Mouse (Mus musculus): Measurements from ENCODE around the gene Gsta3. TPM values are rescaled to one million over a fixed set of nuclear protein-coding genes. Genes with fewer than 3 reads are reported as not detected.
"Not testable (repeated sequence)": the region's sequence is repeated elsewhere in the genome, so short reads cannot be mapped to it uniquely, and the experiment has no call there.

Gene Gsta3
- polyA plus RNA-seq, 1 experiment, result 11.5 TPM

GRCm38 (mm10) chr1:21248560-21249390 is 8.4 kb downstream of the Gsta3 start:
- 64% methylated on average over 9 of the region's 9 CpGs for WGBS

GRCm38 (mm10) chr1:21251661-21252060 is 11.3 kb downstream of the Gsta3 start:
- Histone ChIP-seq H3K4me1 (ENCODE audit: control insufficient read depth, insufficient read depth, low read length) (no peaks in the 10 kb centered on the region), H3K4me3 (replicated peaks; ENCODE audit: control insufficient read depth, low read depth, low read length) (no peak overlapping the region), H3K27ac (ENCODE audit: control insufficient read depth, insufficient read depth, low read depth, low read length, poor library complexity) (no peak overlapping the region)
- 83% methylated on average over 6 of the region's 6 CpGs for WGBS
- TF ChIP-seq CTCF (IDR thresholded peaks at IDR 0.05; ENCODE audit: control insufficient read depth, insufficient read depth, low read length) (no peak), POLR2A (IDR thresholded peaks at IDR 0.05; ENCODE audit: borderline replicate concordance, control insufficient read depth, low read depth, low read length) (no peak)

More at GRCm38 (mm10) chr1:21248560-21249390, 8.4 kb downstream of the Gsta3 start:
- Histone ChIP-seq H3K4me1 (ENCODE audit: control insufficient read depth, insufficient read depth, low read length) (no peaks in the 10 kb centered on the region), H3K4me3 (replicated peaks; ENCODE audit: control insufficient read depth, low read depth, low read length) (no peak overlapping the region), H3K27ac (ENCODE audit: control insufficient read depth, insufficient read depth, low read depth, low read length, poor library complexity) (no peak overlapping the region)
- TF ChIP-seq POLR2A (IDR thresholded peaks at IDR 0.05; ENCODE audit: borderline replicate concordance, control insufficient read depth, low read depth, low read length), result no peak
- no peak for TF ChIP-seq CTCF (IDR thresholded peaks at IDR 0.05; ENCODE audit: control insufficient read depth, insufficient read depth, low read length)

GRCm38 (mm10) chr1:21252566-21253302 is 12.3 kb downstream of the Gsta3 start:
- 85% methylated on average over 10 of the region's 10 CpGs for WGBS
- TF ChIP-seq POLR2A (IDR thresholded peaks at IDR 0.05; ENCODE audit: borderline replicate concordance, control insufficient read depth, low read depth, low read length) (no peak), CTCF (IDR thresholded peaks at IDR 0.05; ENCODE audit: control insufficient read depth, insufficient read depth, low read length) (no peak)
- H3K4me3 ChIP-seq (replicated peaks; ENCODE audit: control insufficient read depth, low read depth, low read length), result no peak overlapping the region
- H3K4me1 ChIP-seq (ENCODE audit: control insufficient read depth, insufficient read depth, low read length), result no peaks in the 10 kb centered on the region
- H3K27ac ChIP-seq (ENCODE audit: control insufficient read depth, insufficient read depth, low read depth, low read length, poor library complexity), result no peak overlapping the region

DNA sequence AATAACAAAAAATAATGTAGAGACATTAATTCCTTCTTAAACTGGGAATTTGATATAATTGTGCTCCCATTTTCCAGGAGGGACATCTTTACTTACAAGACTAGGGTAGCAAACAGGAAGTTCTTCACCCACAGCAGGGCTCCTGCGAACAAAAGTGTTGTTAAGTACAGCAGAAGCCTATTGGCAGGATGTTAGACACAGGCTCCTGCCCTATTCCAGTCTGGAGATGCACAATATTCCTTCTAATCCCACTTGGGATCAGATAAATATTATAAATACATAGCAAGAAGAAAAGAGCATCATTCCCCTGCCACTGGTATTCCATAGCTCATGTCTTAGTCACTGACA is 12.9 kb downstream of the Gsta3 start:
- TF ChIP-seq CTCF (IDR thresholded peaks at IDR 0.05; ENCODE audit: control insufficient read depth, insufficient read depth, low read length), result no peak
- no peak for TF ChIP-seq POLR2A (IDR thresholded peaks at IDR 0.05; ENCODE audit: borderline replicate concordance, control insufficient read depth, low read depth, low read length)
- Histone ChIP-seq H3K4me1 (ENCODE audit: control insufficient read depth, insufficient read depth, low read length) (no peaks in the 10 kb centered on the region), H3K4me3 (replicated peaks; ENCODE audit: control insufficient read depth, low read depth, low read length) (no peak overlapping the region), H3K27ac (ENCODE audit: control insufficient read depth, insufficient read depth, low read depth, low read length, poor library complexity) (no peak overlapping the region)
- WGBS, result 65% methylated on average over 1 of the region's 1 CpGs

DNA sequence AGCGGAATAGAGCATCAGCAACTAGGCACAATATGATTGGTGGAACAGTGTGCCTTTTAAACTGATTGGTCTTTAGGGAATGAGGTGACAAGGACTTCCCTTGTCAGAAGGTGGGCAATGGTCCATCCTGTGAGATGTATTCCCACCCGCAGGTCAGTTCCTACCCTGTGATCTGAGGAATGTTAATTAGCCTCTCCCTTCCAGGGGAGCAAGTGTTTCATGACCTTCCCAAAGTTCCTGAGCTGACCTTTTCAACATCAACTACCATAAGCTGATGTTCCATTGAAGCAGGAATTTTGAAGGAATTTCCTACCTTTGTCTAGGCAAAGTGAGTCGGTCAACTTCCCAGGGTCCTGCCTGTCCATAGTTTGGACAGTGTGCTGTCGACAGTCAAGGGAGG is 13.5 kb downstream of the Gsta3 start:
- Histone ChIP-seq H3K4me1 (ENCODE audit: control insufficient read depth, insufficient read depth, low read length) (no peaks in the 10 kb centered on the region), H3K27ac (ENCODE audit: control insufficient read depth, insufficient read depth, low read depth, low read length, poor library complexity) (no peak overlapping the region), H3K4me3 (replicated peaks; ENCODE audit: control insufficient read depth, low read depth, low read length) (no peak overlapping the region)
- TF ChIP-seq CTCF (IDR thresholded peaks at IDR 0.05; ENCODE audit: control insufficient read depth, insufficient read depth, low read length) (no peak), POLR2A (IDR thresholded peaks at IDR 0.05; ENCODE audit: borderline replicate concordance, control insufficient read depth, low read depth, low read length) (no peak)
- 75% methylated on average over 4 of the region's 4 CpGs for WGBS

DNA sequence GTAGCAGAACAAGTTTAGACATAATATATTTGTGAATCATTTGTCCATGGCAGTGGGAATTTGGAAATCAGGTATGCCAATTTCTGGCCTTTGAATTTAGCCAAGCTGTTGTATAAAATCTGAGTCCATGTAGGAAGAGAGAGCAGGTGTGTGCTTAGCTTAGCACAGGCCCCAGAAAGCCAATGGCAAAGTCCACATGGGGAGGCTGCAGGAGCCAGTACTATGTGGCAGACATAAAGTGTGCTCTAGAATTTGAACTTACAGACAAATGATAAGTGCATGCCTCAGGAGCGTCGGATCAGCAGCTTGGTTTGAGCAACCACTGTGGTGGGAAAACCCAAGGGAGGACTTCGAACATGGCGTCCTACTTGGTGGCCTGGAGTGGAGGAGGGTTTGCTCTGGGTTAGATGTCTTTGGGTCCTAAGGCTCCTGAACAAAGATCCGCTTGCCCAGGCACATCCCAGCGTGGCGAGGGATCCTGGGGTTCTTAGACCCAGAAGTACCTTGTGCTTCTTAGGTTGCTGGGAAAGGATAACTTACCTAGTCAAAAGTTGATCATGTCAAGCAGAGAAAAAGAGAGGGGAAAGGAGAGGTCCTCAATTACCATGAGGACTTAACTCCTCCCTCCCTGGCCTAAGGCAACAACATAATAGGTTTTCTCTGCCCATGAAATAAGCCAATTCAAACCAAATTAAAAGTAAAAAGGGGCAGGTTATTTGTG is 15.4 kb downstream of the Gsta3 start:
- Histone ChIP-seq H3K4me1 (ENCODE audit: control insufficient read depth, insufficient read depth, low read length) (no peaks in the 10 kb centered on the region), H3K4me3 (replicated peaks; ENCODE audit: control insufficient read depth, low read depth, low read length) (no peak overlapping the region), H3K27ac (ENCODE audit: control insufficient read depth, insufficient read depth, low read depth, low read length, poor library complexity) (no peak overlapping the region)
- 90% methylated on average over 7 of the region's 7 CpGs for WGBS
- no peak for TF ChIP-seq CTCF (IDR thresholded peaks at IDR 0.05; ENCODE audit: control insufficient read depth, insufficient read depth, low read length)
- no peak for TF ChIP-seq POLR2A (IDR thresholded peaks at IDR 0.05; ENCODE audit: borderline replicate concordance, control insufficient read depth, low read depth, low read length)

DNA sequence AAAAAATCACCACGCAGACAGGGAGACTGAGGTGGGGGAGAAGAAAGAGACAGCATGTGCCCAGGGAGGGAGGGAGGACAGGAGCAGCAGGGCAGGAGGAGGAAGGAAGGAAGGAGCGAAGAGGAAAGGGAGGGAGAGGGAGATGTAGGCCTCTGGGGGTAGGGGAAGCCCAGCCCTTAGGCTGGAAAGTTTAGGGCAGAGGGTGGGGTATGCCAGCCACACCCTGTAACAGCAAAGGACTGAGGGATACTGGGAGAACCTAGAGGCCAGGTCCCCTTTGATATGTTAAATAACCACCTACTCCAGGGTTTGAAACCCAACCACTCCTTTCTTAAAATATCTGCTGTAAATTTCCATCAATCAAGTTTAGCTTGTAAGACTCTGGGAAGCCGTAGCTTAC is 16.0 kb downstream of the Gsta3 start:
- no peak for TF ChIP-seq CTCF (IDR thresholded peaks at IDR 0.05; ENCODE audit: control insufficient read depth, insufficient read depth, low read length)
- TF ChIP-seq POLR2A (IDR thresholded peaks at IDR 0.05; ENCODE audit: borderline replicate concordance, control insufficient read depth, low read depth, low read length), result no peak
- H3K4me3 ChIP-seq (replicated peaks; ENCODE audit: control insufficient read depth, low read depth, low read length), result no peak overlapping the region
- 70% methylated on average over 3 of the region's 3 CpGs for WGBS
- no peaks in the 10 kb centered on the region for H3K4me1 ChIP-seq (ENCODE audit: control insufficient read depth, insufficient read depth, low read length)
- no peak overlapping the region for H3K27ac ChIP-seq (ENCODE audit: control insufficient read depth, insufficient read depth, low read depth, low read length, poor library complexity)

GRCm38 (mm10) chr1:21256871-21257270 is 16.5 kb downstream of the Gsta3 start:
- Histone ChIP-seq H3K4me3 (replicated peaks; ENCODE audit: control insufficient read depth, low read depth, low read length) (no peak overlapping the region), H3K4me1 (ENCODE audit: control insufficient read depth, insufficient read depth, low read length) (no peaks in the 10 kb centered on the region), H3K27ac (ENCODE audit: control insufficient read depth, insufficient read depth, low read depth, low read length, poor library complexity) (no peak overlapping the region)
- TF ChIP-seq CTCF (IDR thresholded peaks at IDR 0.05; ENCODE audit: control insufficient read depth, insufficient read depth, low read length), result no peak
- TF ChIP-seq POLR2A (IDR thresholded peaks at IDR 0.05; ENCODE audit: borderline replicate concordance, control insufficient read depth, low read depth, low read length), result no peak
- WGBS, result 81% methylated on average over 5 of the region's 5 CpGs

GRCm38 (mm10) chr1:21259981-21260380 is 19.6 kb downstream of the Gsta3 start:
- 76% methylated on average over 8 of the region's 8 CpGs for WGBS
- not testable (repeated sequence) for H3K4me1 ChIP-seq (ENCODE audit: control insufficient read depth, insufficient read depth, low read length); H3K4me3 ChIP-seq (replicated peaks; ENCODE audit: control insufficient read depth, low read depth, low read length); H3K27ac ChIP-seq (ENCODE audit: control insufficient read depth, insufficient read depth, low read depth, low read length, poor library complexity)

All from bone marrow, adult 2 months (tissue).